Mouse (Mus musculus): ENCODE measurements around the gene Olfr167.
"Not testable (repeated sequence)": the region's sequence is repeated elsewhere in the genome, so short reads cannot be mapped to it uniquely, and the experiment has no call there.

The Olfr167 gene

DNA sequence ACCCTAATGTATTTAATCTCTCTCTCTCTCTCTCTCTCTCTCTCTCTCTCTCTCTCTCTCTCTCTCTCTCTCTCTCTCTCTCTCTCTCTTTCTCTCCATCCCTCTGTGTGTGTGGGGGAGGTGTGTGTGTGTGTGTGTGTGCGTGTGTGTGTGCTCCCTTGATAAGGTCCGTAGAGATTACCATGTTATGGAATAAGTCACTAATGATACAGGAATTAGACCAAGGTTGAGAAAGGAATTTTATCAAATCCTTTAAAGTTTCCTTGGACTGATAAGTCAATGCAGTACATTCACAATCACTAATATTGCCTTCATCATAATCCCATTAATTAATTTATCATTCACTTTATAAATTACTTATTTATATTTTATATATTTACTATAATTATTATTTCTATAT, at the start of gene Olfr167:
Olfr167 (minus strand) TSS at position 101 of the 400 bp plus-strand sequence.
- DNase-seq (ENCODE audit: low read depth): no peak

- DNase-seq (ENCODE audit: low read depth): not testable (repeated sequence)
Observed at GRCm38 (mm10) chr16:19571709-19572108, 49.6 kb upstream of the Olfr167 start, which contains the start of gene Olfr169. Gene Olfr169 (minus strand): TSS chr16:19571809.

DNA sequence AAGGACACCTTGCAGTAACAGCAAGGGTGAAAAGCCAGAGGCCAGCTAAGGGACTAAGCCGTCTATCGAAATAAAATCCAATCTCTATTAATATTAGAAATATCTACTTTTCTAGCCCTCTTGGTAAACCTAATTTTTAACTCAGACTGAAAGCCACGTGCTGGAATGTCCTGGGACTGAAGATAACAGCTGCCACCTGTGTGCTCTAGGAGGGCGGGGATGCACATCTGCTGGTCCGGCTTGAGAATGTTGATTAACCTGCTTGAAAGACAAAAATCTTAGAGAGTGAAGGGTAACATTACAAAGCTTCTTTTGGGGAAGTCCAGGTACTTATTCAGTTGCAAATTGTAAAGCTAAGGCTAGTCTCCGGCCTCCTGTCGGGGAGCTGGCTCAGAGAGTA, 31.4 kb upstream of the Olfr167 start:
- not testable (repeated sequence) for DNase-seq (ENCODE audit: low read depth)

- DNase-seq (ENCODE audit: low read depth): not testable (repeated sequence)
Observed at GRCm38 (mm10) chr16:19552246-19552645, 30.2 kb upstream of the Olfr167 start.

DNA sequence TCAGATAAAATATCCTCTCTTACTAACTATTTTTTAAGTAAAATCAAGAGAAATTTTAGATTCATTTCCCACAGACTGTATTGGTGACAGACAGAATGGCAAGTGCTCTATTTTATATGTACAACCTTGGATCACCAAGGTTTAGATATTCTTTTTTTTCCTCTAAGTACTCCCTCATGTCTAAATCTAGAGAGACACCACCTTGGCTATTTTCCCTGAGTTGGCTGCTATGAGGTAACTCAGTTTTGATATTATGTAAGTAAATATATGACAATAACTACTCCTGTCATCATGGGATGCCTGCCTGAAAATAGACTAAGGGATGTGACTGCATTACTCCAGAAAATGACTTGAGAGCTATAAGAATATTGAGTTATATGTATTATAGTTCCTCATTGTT, 13.4 kb upstream of the Olfr167 start, which contains the start of gene Olfr168:
Olfr168 (minus strand) TSS at position 101 of the 400 bp plus-strand sequence.
- DNase-seq (ENCODE audit: low read depth): no peak

DNA sequence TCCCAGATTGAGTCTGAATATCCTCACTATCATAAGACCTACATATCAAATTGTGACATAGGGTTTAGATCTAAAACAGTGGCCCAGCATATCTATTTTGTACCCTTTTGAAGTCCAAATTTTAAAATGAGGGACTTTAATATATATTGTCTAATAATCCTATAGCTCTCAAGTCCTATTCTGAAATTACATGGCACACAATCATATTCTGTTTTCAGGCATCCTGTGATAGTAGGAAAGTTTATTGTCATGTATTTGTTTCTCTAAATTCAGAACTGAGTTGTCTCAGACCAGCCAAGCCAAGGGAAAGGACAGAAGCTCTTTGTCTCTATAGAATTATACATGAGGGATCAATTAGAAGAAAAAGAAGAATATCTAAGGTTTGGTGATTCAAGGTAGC, 38.7 kb downstream of the Olfr167 start, which contains the start of gene Olfr166:
Olfr166 (plus strand) TSS at position 301 of the 400 bp plus-strand sequence.
- no peak for DNase-seq (ENCODE audit: low read depth)

DNA sequence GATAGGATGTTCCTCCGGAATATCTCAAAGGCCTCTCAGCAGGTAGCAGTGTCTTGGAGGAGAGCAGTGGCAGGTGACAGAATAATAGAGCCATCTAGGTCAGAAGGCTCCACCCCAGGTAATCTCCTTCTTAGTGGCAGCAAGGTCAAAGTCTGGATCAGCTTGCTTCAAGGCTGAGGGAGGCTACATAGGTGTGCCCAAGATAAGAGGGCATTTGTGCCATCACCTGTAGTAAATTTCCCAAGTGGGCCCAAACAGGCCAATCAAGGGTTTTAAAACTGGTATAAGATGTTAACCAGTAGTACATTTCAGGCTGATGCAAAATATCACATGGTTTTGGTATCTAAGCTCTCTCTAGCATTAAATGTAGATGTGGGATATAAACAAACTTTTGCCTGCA, 57.7 kb downstream of the Olfr167 start:
- no peak for DNase-seq (ENCODE audit: low read depth)

Data from induced T-regulatory cell, adult 2 months (primary cell).